Mouse (Mus musculus) kidney, embryonic 15.5 days (tissue): ENCODE results near the gene Rpl38. TPM values are rescaled to one million over a fixed set of nuclear protein-coding genes. Genes with fewer than 3 reads are reported as not detected.
"Not testable (repeated sequence)": the region's sequence is repeated elsewhere in the genome, so short reads cannot be mapped to it uniquely, and the experiment has no call there.

Experiments
- ATAC-seq: fragments of 200-750 bp; cut with Nextera tagmentation; replicated peaks from 2 replicates; pipeline ENCODE4 v1.8.0; 2017; ENCODE audit warnings: moderate TSS enrichment; ENCODE audit not compliant: low FRiP score
- H3K27ac ChIP-seq: fragments of 300-500 bp; sonication (generic); 2 replicates; pipeline ENCODE4 v1.5.1; 2015; ENCODE audit warnings: mild to moderate bottlenecking, inconsistent platforms
- H3K27me3 ChIP-seq: fragments of 300-500 bp; sonication (generic); 2 replicates; pipeline ENCODE4 v1.6.1; 2015; ENCODE audit warnings: inconsistent platforms
- H3K36me3 ChIP-seq: fragments of 300-500 bp; sonication (generic); 2 replicates; pipeline ENCODE4 v1.6.1; 2015; ENCODE audit warnings: inconsistent platforms
- H3K4me1 ChIP-seq: fragments of 300-500 bp; sonication (generic); 2 replicates; pipeline ENCODE4 v1.6.1; 2015; ENCODE audit warnings: inconsistent platforms
- H3K4me2 ChIP-seq: fragments of 300-500 bp; sonication (generic); 2 replicates; pipeline ENCODE4 v1.6.1; 2015; ENCODE audit warnings: moderate library complexity, mild to moderate bottlenecking, inconsistent platforms
- H3K4me3 ChIP-seq: fragments of 300-500 bp; sonication (generic); replicated peaks from 2 replicates; pipeline ENCODE4 v1.5.1; 2015; ENCODE audit warnings: mild to moderate bottlenecking, inconsistent platforms
- H3K9ac ChIP-seq: fragments of 300-500 bp; sonication (generic); 2 replicates; pipeline ENCODE4 v1.6.1; 2015; ENCODE audit warnings: mild to moderate bottlenecking, inconsistent platforms
- H3K9me3 ChIP-seq: fragments of 300-500 bp; sonication (generic); replicated peaks from 2 replicates; pipeline ENCODE4 v1.6.1; 2016; ENCODE audit warnings: inconsistent platforms
- WGBS: fragments of 180-500 bp; shearing (Covaris S2); methylation state at CpG from one replicate; pipeline ENCODE4 v1.1.7; 2015; ENCODE audit warnings: mixed read lengths; 5-methylcytosine and 5-hydroxymethylcytosine counted together
- polyA plus RNA-seq: library from polyadenylated mRNA; unstranded; fragments of >200 nt; fragmentation: Nextera tagmentation; extraction: Ambion mirVana; gene quantifications from 2 replicates; pipeline ENCODE4 v1.2.1, GENCODE M21; 2015

The Rpl38 gene
- polyA plus RNA-seq, 1 experiment from 2014 or later: 1,080 TPM

DNA sequence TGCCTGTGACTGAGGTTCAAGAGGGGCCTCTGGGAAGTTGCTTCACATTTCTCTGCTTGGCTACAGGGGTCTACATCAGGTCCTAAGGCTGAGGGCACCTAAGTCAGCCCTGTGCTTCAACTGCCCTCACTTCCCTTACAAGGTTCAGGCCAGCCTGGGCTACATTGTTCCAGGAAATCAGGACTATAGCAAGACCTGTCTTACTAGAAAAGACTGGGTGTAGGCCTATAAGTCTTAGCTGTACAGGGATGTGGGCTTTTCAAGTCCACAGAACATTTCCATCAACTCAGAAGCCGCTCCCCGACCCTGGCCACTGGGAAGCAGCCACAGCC is 5.4 kb downstream of the Rpl38 start:
- 70% methylated on average over 2 of the region's 2 CpGs for WGBS
- Histone ChIP-seq H3K27ac (peak overlapping the region; percentile 18; the same call in 1 of the 2 replicates), H3K4me1 (peaks cover 64% of the 10 kb centered on the region), H3K36me3 (peaks cover 42% of the 10 kb centered on the region), H3K4me2 (no peak overlapping the region), H3K9me3 (no peaks in the 10 kb centered on the region), H3K27me3 (peaks cover 7% of the 10 kb centered on the region; the same call in 1 of the 2 replicates), H3K4me3 (no peak overlapping the region), H3K9ac (no peak overlapping the region)
- ATAC-seq: no peak

DNA sequence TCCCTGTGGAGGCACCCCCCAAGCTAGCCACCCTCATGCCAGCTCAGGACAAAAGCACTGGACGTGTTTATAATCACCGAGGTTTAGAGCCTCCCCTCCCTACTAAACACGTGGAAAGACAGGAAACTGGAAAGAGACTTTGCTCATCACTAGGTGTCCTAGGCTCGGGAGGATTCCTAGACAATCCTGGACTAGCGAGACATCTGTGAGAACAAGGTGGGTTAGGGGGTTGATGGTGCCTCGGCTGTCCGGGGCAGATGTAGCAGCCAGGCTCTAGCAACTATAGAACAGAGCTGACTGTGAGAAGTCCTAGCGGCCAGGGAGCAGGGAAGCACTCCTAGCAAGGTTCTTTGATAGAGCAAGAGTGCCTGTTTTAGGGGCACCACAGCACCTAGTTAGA is 5.9 kb downstream of the Rpl38 start:
- Histone ChIP-seq H3K9ac (no peak overlapping the region), H3K4me3 (no peak overlapping the region), H3K27me3 (peaks cover 7% of the 10 kb centered on the region; the same call in 1 of the 2 replicates), H3K27ac (peak overlapping the region; percentile 18; the same call in 1 of the 2 replicates), H3K4me1 (peaks cover 67% of the 10 kb centered on the region), H3K36me3 (peaks cover 42% of the 10 kb centered on the region), H3K9me3 (no peaks in the 10 kb centered on the region), H3K4me2 (no peak overlapping the region)
- no peak for ATAC-seq
- WGBS: 54% methylated on average over 8 of the region's 8 CpGs

DNA sequence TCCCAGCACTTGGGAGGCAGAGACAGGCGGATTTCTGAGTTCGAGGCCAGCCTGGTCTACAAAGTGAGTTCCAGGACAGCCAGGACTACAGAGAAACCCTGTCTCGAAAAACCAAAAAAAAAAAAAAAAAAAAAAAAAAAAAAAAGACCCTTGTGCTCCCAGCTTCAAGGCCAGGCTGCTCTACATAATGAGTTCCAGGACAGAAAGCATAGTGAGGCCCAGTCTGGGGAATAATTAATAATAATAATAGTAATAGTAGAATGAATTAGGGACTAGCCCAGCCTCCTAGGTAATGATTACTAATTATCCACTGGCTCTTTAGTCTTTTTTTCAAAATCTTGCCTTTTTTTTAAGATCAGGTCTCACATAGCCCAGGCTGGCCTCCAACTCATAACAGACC is 6.5 kb downstream of the Rpl38 start:
- peaks cover 42% of the 10 kb centered on the region for H3K36me3 ChIP-seq
- peaks cover 67% of the 10 kb centered on the region for H3K4me1 ChIP-seq
- 90% methylated on average over 2 of the region's 3 CpGs for WGBS
- H3K9ac ChIP-seq, ATAC-seq, H3K9me3 ChIP-seq, H3K27me3 ChIP-seq: not testable (repeated sequence)
- H3K27ac ChIP-seq: peak overlapping the region; percentile 58; the same call in 1 of the 2 replicates
- H3K4me2 ChIP-seq: peak overlapping the region; percentile 92
- peak overlapping the region; percentile 66 for H3K4me3 ChIP-seq

DNA sequence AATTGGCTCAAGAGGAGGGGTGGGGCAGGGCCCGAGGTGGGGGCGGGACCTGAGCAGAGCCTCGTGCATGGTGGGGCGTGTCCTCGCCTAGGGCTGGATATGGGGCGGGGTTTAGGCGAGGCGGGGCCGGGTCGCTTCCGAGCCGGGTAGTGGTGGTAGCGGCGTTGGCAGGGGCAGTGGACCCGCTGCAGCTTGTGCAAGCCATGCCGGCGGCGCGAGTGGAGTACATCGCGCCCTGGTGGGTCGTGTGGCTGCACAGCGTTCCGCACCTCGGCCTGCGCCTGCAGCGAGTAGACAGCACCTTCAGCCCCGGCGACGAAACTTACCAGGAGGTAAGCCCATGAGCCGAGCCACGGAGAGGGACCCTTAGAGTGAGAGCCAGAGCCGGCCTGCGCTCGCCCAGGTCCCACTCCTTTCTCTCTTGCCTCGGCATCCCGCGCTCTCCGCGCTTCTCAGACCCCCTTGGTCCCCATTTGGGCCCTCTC is 7.1 kb downstream of the Rpl38 start, which contains the start of gene Ttyh2:
Gene Ttyh2, plus strand, starts transcription at position 91 of the 485 bp plus-strand sequence.
- ATAC-seq: peak; percentile 89
- Histone ChIP-seq H3K9me3 (no peaks in the 10 kb centered on the region), H3K36me3 (peaks cover 37% of the 10 kb centered on the region), H3K4me1 (peaks cover 67% of the 10 kb centered on the region), H3K27me3 (peaks cover 7% of the 10 kb centered on the region; the same call in 1 of the 2 replicates), H3K4me2 (peak within 1 kb of the TSS; percentile 92), H3K4me3 (peak within 1 kb of the TSS; percentile 66), H3K9ac (peak within 1 kb of the TSS; percentile 62), H3K27ac (peak within 1 kb of the TSS; percentile 58)
- under 1% methylated on average over 40 of the region's 40 CpGs for WGBS

DNA sequence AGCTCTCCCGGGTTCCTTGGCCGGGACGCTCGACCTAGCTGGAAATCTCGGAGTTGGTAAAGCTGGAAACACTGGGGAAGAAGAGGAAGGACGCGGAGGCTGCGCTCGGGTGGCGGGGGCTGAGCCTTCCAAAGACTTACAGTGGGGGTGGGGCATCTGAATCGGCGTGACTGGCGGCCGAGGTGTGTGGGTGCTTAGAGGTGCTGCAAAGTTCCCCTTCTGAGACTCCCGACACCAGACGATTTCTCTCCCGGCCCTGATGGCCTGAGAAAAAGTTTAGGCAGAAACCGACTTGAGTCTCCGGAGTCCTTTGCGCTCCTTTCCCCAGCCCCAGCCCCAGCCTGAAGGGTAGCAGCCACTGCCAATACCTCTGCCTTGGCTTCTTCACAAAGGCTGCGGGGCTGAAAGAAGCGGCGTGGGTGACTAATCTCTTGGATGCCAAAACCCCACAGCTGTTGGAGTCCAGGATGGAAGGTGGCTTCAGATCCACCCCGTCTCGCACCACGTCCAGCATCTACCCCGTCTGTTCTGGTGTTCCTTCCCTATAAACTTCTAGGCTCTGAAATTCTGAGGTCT is 7.6 kb downstream of the Rpl38 start:
- H3K27me3 ChIP-seq: peaks cover 7% of the 10 kb centered on the region; the same call in 1 of the 2 replicates
- H3K4me3 ChIP-seq: peak overlapping the region; percentile 66
- 3% methylated on average over 27 of the region's 27 CpGs for WGBS
- peaks cover 32% of the 10 kb centered on the region for H3K36me3 ChIP-seq
- ATAC-seq: peak; percentile 6; the same call in 1 of the 2 replicates
- peak overlapping the region; percentile 92 for H3K4me2 ChIP-seq
- no peaks in the 10 kb centered on the region for H3K9me3 ChIP-seq
- peak overlapping the region; percentile 62 for H3K9ac ChIP-seq
- H3K4me1 ChIP-seq: peaks cover 67% of the 10 kb centered on the region
- H3K27ac ChIP-seq: peak overlapping the region; percentile 58

DNA sequence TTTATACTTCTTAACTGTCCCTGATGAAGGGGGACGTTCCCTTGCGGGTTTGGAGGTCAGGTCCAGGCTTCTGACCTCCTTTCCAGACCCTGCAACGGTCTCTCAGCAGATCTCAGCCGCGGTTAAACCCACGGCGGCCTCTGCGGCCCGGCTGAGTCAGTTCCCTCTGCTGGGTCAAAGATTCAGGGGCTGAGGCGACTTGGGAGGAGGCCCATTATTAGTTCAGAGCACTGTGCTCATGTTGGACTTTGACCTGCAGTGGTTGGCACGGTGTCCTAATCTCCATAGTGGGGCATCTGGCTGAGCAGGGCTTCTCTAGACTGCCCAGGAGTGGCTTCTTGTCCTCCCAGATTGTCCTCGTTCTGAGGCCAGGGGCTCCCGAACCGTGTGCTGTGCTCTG is 8.1 kb downstream of the Rpl38 start:
- 13% methylated on average over 14 of the region's 14 CpGs for WGBS
- ATAC-seq: no peak; the same call in 1 of the 2 replicates
- H3K9ac ChIP-seq: peak overlapping the region; percentile 62

DNA sequence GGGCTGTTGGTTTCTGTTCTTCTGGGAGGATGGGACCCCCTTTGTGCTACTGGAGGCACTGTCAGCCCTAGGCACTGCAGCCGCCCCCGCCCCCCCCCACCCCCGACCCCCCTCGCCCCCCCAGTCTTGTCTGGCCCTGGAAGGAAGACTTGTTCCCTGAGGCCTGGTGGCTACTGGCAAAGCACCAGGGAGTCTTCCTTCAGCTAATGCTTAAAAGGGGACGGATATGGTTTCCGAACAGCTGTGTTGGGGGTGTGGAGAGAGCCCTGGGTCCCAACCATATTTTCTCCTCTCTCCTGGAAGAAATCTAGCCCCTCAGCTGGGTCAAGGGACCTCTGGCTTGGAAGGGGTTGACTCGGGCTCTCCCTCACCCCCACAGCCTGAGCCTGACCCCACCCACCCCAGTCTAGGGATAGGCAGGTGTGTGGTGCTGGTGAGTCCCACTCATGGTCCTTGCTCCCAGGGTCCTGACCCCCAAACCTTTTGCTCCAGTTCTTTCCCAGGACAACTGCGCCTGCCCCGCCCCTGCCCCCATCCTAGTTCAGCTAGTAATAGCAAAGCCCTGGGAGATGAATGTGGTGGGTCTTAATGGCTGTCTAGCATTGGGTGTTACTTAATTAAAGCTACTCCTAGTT is 8.7 kb downstream of the Rpl38 start:
- no peak for ATAC-seq
- H3K27me3 ChIP-seq: peaks cover 7% of the 10 kb centered on the region; the same call in 1 of the 2 replicates
- H3K4me3 ChIP-seq: peak overlapping the region; percentile 66
- peak overlapping the region; percentile 58; the same call in 1 of the 2 replicates for H3K27ac ChIP-seq
- H3K36me3 ChIP-seq: peaks cover 21% of the 10 kb centered on the region
- H3K4me2 ChIP-seq: peak overlapping the region; percentile 92
- peaks cover 61% of the 10 kb centered on the region for H3K4me1 ChIP-seq
- no peak overlapping the region for H3K9ac ChIP-seq
- WGBS: 42% methylated on average over 9 of the region's 9 CpGs
- no peaks in the 10 kb centered on the region for H3K9me3 ChIP-seq

More for the DNA sequence above, 8.1 kb downstream of the Rpl38 start:
- Histone ChIP-seq H3K9me3 (no peaks in the 10 kb centered on the region), H3K27me3 (peaks cover 7% of the 10 kb centered on the region; the same call in 1 of the 2 replicates), H3K27ac (peak overlapping the region; percentile 58), H3K4me3 (peak overlapping the region; percentile 66), H3K4me2 (peak overlapping the region; percentile 92), H3K4me1 (peaks cover 66% of the 10 kb centered on the region), H3K36me3 (peaks cover 27% of the 10 kb centered on the region)

DNA sequence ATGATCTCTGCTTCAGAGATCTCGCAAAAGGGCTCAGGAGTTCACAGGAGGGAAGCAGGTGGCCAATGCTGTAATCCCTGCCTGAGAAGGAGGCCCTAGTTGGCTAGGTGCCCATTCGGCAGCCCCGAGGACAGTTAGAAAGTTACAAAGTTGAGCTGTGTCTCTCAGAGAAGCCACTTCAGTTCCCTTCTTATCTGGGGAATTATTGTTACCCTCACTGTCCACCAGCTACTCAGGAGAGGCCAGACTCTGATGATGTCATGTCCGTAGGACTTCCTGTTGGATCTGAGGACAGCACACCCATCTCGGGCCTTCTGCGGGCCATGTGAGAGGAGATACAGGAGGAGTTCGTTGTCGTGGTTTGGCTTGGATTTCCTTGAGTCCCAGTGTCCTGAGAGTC is 11.3 kb downstream of the Rpl38 start:
- H3K4me1 ChIP-seq: peaks cover 61% of the 10 kb centered on the region
- H3K4me2 ChIP-seq: no peak overlapping the region
- H3K27ac ChIP-seq: peak overlapping the region; percentile 56
- peaks cover 7% of the 10 kb centered on the region; the same call in 1 of the 2 replicates for H3K27me3 ChIP-seq
- 63% methylated on average over 8 of the region's 8 CpGs for WGBS
- H3K36me3 ChIP-seq: no peaks in the 10 kb centered on the region
- no peak overlapping the region for H3K4me3 ChIP-seq
- H3K9ac ChIP-seq: no peak overlapping the region
- H3K9me3 ChIP-seq: no peaks in the 10 kb centered on the region
- ATAC-seq: no peak

DNA sequence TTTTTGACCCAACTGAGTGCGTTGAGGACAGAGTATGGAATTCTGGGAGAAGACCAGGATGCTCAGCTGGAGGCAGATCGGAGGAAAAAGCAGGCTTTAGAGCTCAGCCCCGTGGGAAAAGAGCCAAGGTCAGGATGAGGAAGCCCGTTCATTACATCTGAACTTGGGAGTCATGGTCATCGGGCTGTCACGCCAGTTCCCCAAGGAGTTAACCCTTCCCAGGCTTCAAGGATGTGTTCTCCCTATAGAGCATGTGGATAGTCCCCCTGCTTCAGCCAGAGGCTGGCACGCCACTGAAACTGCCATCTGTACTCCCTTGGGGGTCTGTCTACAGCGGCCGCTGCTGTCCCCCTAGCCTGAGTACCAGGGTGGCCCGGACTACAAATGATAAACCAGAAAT is 12.0 kb downstream of the Rpl38 start:
- H3K9me3 ChIP-seq: no peaks in the 10 kb centered on the region
- peaks cover 7% of the 10 kb centered on the region; the same call in 1 of the 2 replicates for H3K27me3 ChIP-seq
- peaks cover 64% of the 10 kb centered on the region for H3K4me1 ChIP-seq
- ATAC-seq: 0 out of 2 replicates have a peak, but pooled peaks have one; percentile 4
- WGBS: 39% methylated on average over 10 of the region's 10 CpGs
- no peak overlapping the region for H3K9ac ChIP-seq
- H3K27ac ChIP-seq: peak overlapping the region; percentile 56; the same call in 1 of the 2 replicates
- H3K36me3 ChIP-seq: no peaks in the 10 kb centered on the region
- H3K4me2 ChIP-seq: no peak overlapping the region
- H3K4me3 ChIP-seq: no peak overlapping the region

DNA sequence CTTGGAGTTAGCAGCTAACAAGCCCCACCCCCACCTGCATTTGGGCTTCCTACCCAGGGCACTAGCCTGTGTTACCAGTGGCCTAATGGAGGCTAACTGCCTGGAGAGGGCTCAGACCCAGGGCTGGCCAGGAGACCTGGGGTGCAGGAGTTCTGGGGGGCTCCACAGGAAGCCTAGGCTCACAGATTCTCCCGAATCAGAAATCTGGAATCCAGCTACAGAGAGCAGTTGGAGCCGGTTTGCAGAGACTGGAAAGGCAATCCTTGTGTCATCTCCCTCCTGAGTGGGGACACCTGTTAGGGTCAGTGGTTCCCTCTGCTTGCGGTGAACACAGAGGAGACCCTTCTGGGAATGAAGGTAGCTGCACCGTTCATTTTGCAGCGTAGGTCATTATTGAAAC is 12.7 kb downstream of the Rpl38 start:
- 43% methylated on average over 5 of the region's 5 CpGs for WGBS
- Histone ChIP-seq H3K27ac (0 out of 2 replicates have a peak overlapping the region, but pooled peaks have one; percentile 22), H3K4me3 (no peak overlapping the region), H3K9ac (no peak overlapping the region; the same call in 1 of the 2 replicates), H3K27me3 (peaks cover 7% of the 10 kb centered on the region; the same call in 1 of the 2 replicates), H3K4me2 (no peak overlapping the region), H3K4me1 (peaks cover 59% of the 10 kb centered on the region), H3K9me3 (no peaks in the 10 kb centered on the region), H3K36me3 (no peaks in the 10 kb centered on the region)
- no peak for ATAC-seq

DNA sequence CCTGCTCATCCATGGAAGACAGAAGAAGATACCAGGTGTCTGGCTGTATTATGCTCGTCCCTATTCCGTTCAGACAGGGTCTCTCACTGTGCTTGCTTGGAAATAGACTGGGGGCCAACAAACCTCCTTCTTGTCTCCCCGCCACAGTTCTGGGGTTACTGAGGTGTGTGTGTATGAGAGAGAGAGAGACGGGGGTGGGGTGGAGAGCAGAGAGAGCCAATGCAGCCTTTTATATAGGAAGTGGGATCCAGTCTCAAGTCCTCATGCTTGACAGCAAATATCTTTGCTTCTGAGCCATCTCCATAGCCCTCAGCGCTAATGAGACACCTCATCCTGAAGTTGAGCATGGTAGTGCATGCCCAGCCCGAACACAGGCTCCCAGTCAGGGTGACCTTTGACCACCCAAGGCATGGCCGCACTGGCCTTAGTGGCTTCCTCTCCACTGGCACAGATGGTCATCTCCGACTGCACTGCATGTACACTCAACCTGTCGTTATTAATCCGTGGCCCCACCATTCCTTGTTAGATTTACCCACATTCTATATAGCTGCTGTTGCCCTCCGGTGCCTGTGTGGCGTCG is 14.1 kb downstream of the Rpl38 start:
- ATAC-seq: no peak
- H3K9me3 ChIP-seq: no peaks in the 10 kb centered on the region
- H3K27ac ChIP-seq: no peak overlapping the region
- peaks cover 51% of the 10 kb centered on the region for H3K4me1 ChIP-seq
- no peaks in the 10 kb centered on the region for H3K27me3 ChIP-seq
- WGBS: 90% methylated on average over 13 of the region's 13 CpGs
- H3K36me3 ChIP-seq: no peaks in the 10 kb centered on the region
- no peak overlapping the region for H3K4me3 ChIP-seq
- no peak overlapping the region for H3K9ac ChIP-seq
- H3K4me2 ChIP-seq: no peak overlapping the region
